Mouse (Mus musculus) midbrain, postnatal 0 days (tissue): Measurements from ENCODE around the gene Smad3. TPM values are rescaled to one million over a fixed set of nuclear protein-coding genes. Genes with fewer than 3 reads are reported as not detected.

Experiments used
- ATAC-seq: fragments of 200-750 bp; cut with Nextera tagmentation; 2 replicates; pipeline ENCODE4 v1.8.0; 2017; ENCODE audit warnings: moderate number of reproducible peaks, mild to moderate bottlenecking, moderate TSS enrichment, moderate library complexity; ENCODE audit not compliant: low FRiP score
- DNase-seq: peaks from one replicate; pipeline ENCODE4 v3.0.0-alpha.2; 2015; ENCODE audit warnings: low spot score
- H3K27ac ChIP-seq: fragments of 300-500 bp; sonication (generic); 2 replicates; pipeline ENCODE4 v1.5.1; 2014; ENCODE audit warnings: low read depth, mild to moderate bottlenecking, low read length, mixed read lengths
- H3K27me3 ChIP-seq: fragments of 300-500 bp; sonication (generic); 2 replicates; pipeline ENCODE4 v1.6.1; 2014; ENCODE audit warnings: low read length, control low read depth, mixed read lengths; ENCODE audit not compliant: insufficient read depth
- H3K36me3 ChIP-seq: fragments of 300-500 bp; sonication (generic); 2 replicates; pipeline ENCODE4 v1.6.1; 2014; ENCODE audit warnings: low read length, control low read depth, mixed read lengths; ENCODE audit not compliant: insufficient read depth
- H3K4me1 ChIP-seq: fragments of 300-500 bp; sonication (generic); 2 replicates; pipeline ENCODE4 v1.6.1; 2014; ENCODE audit warnings: mild to moderate bottlenecking, control low read depth, antibody characterized with exemption, low read length, mixed read lengths; ENCODE audit not compliant: insufficient read depth
- H3K4me2 ChIP-seq: fragments of 300-500 bp; sonication (generic); 2 replicates; pipeline ENCODE4 v1.6.1; 2014; ENCODE audit warnings: low read depth, mild to moderate bottlenecking, low read length, mixed read lengths; ENCODE audit not compliant: poor library complexity, severe bottlenecking
- H3K4me3 ChIP-seq: fragments of 300-500 bp; sonication (generic); 2 replicates; pipeline ENCODE4 v1.5.1; 2014; ENCODE audit warnings: low read depth, mild to moderate bottlenecking, low read length, moderate library complexity
- H3K9ac ChIP-seq: fragments of 300-500 bp; sonication (generic); replicated peaks from 2 replicates; pipeline ENCODE4 v1.6.1; 2014; ENCODE audit warnings: mild to moderate bottlenecking, low read length, moderate library complexity, mixed read lengths; ENCODE audit not compliant: poor library complexity, severe bottlenecking
- H3K9me3 ChIP-seq: fragments of 300-500 bp; sonication (generic); 2 replicates; pipeline ENCODE4 v1.6.1; 2016; ENCODE audit warnings: low read length, control low read depth
- CTCF ChIP-seq: IDR thresholded peaks from 2 replicates; pipeline ENCODE4 v1.5.1; 2016; ENCODE audit warnings: antibody characterized with exemption, mild to moderate bottlenecking
- WGBS: fragments of 180-500 bp; shearing (Covaris S2); extraction: QIAGEN DNeasy Blood & Tissue Kit; methylation state at CpG from one replicate; pipeline ENCODE4 v1.1.7; 2014; 5-methylcytosine and 5-hydroxymethylcytosine counted together
- polyA plus RNA-seq: library from polyadenylated mRNA; unstranded; fragments of >200 nt; fragmentation: Nextera tagmentation; extraction: Ambion mirVana; gene quantifications from 2 replicates; pipeline ENCODE4 v1.2.1, GENCODE M21; 2015
- total RNA-seq: library from RNA; depleted of rRNA; stranded (reverse); fragments of >200 nt; gene quantifications from 2 replicates; pipeline ENCODE4 v1.2.3, GENCODE M21; 2014

Smad3 gene
- total and polyA plus RNA-seq, 2 experiments from 2014 or later, result 4.0 to 20.6 TPM

DNA sequence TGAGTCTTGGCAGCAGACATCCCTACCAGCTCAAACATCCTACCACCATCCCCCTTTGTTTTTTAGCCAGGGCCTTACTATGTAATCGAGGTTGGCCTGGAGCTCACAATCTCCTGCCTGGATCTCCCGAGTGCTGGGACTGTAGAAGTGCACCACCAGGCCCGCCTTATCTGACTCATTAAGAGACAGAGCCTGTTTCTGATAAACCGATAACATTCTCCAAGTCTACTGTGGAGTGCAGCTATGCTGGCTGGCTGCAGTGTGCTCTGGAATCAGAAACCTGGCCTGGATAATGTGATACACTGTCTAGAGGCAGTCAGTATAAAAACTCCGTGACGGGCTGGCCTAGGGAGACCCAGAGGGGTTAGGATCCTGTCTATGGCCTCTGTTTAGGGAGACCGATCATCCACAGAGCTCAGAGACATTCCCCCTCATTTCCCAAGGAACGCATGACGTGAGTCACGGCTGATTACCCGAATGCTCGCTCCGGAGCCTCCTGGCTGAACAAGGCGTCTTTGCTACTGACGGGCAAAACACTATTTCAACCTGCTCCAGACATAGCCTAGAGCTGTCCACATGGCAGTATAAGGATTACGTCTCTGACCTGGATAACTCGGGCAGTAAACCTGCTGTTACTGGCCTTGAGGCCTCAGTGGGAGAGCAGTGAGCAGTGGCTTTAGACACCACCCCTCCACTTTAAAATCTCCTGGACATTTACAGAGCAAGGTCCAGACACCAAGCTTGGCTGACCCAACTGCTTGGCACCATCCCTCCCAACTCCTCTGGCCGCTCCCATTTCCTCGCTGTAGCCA lies 11.8 kb downstream of the Smad3 start:
- ATAC-seq (no peak), DNase-seq (no peak)
- Histone ChIP-seq H3K27ac (no peak overlapping the region), H3K4me2 (no peak overlapping the region), H3K36me3 (no peaks in the 10 kb centered on the region), H3K4me1 (0 out of 2 replicates have a peak, but pooled peaks cover 5% of the 10 kb centered on the region), H3K9me3 (no peaks in the 10 kb centered on the region), H3K27me3 (no peaks in the 10 kb centered on the region), H3K9ac (no peak overlapping the region), H3K4me3 (no peak overlapping the region)
- TF ChIP-seq CTCF, result no peak
- WGBS, result 51% methylated on average over 19 of the region's 19 CpGs

GRCm38 (mm10) chr9:63744595-63744994 lies 13.2 kb downstream of the Smad3 start:
- DNase-seq (no peak), ATAC-seq (no peak)
- no peak overlapping the region for H3K27ac ChIP-seq
- H3K9me3 ChIP-seq, result no peaks in the 10 kb centered on the region
- H3K9ac ChIP-seq, result no peak overlapping the region
- 0 out of 2 replicates have a peak, but pooled peaks cover 5% of the 10 kb centered on the region for H3K4me1 ChIP-seq
- no peak overlapping the region for H3K4me2 ChIP-seq
- no peaks in the 10 kb centered on the region for H3K36me3 ChIP-seq
- 98% methylated on average over 5 of the region's 5 CpGs for WGBS
- no peak for TF ChIP-seq CTCF
- H3K4me3 ChIP-seq, result no peak overlapping the region
- no peaks in the 10 kb centered on the region for H3K27me3 ChIP-seq

- no peak overlapping the region for H3K9ac ChIP-seq
- DNase-seq, result no peak
- H3K4me2 ChIP-seq, result no peak overlapping the region
- no peak overlapping the region for H3K4me3 ChIP-seq
- WGBS, result 93% methylated on average over 11 of the region's 11 CpGs
- H3K9me3 ChIP-seq, result no peaks in the 10 kb centered on the region
- 0 out of 2 replicates have a peak, but pooled peaks cover 5% of the 10 kb centered on the region for H3K4me1 ChIP-seq
- no peak for ATAC-seq
- H3K36me3 ChIP-seq, result no peaks in the 10 kb centered on the region
- no peaks in the 10 kb centered on the region for H3K27me3 ChIP-seq
- TF ChIP-seq CTCF, result no peak
- H3K27ac ChIP-seq, result no peak overlapping the region
Measured at GRCm38 (mm10) chr9:63743775-63744174, 14.0 kb downstream of the Smad3 start.

- Histone ChIP-seq H3K27ac (no peak overlapping the region), H3K9ac (no peak overlapping the region), H3K4me3 (no peak overlapping the region), H3K4me1 (0 out of 2 replicates have a peak, but pooled peaks cover 5% of the 10 kb centered on the region), H3K4me2 (no peak overlapping the region), H3K9me3 (no peaks in the 10 kb centered on the region), H3K27me3 (no peaks in the 10 kb centered on the region), H3K36me3 (no peaks in the 10 kb centered on the region)
- no peak for TF ChIP-seq CTCF
- ATAC-seq (no peak), DNase-seq (no peak)
- 45% methylated on average over 13 of the region's 13 CpGs for WGBS
Measured at GRCm38 (mm10) chr9:63742887-63743660, 14.7 kb downstream of the Smad3 start.

DNA sequence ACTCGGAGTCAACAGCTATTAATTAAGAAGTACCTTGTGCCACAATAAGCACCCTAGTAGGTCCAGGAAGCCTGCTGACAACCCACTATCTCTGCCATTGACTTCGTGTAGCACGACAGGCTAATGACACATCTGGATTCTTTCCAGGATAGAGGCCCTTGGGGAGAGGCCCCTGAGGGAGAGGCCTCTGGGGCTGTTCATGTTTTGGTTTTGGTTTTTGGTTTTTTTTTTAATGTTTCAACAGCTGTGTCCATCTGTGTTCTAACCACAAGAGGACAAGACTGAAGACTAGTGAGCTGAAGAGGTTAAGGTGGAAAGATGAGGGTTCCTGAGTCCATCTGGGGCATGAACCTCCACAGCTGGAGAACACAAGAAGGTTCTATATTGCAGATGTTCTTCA lies 15.5 kb downstream of the Smad3 start:
- TF ChIP-seq CTCF, result no peak
- H3K9ac ChIP-seq, result no peak overlapping the region
- H3K4me1 ChIP-seq, result 0 out of 2 replicates have a peak, but pooled peaks cover 5% of the 10 kb centered on the region
- no peak overlapping the region for H3K27ac ChIP-seq
- ATAC-seq (no peak), DNase-seq (no peak)
- H3K4me3 ChIP-seq, result no peak overlapping the region
- H3K36me3 ChIP-seq, result no peaks in the 10 kb centered on the region
- no peak overlapping the region for H3K4me2 ChIP-seq
- no peaks in the 10 kb centered on the region for H3K9me3 ChIP-seq
- no peaks in the 10 kb centered on the region for H3K27me3 ChIP-seq
- WGBS, result 64% methylated on average over 3 of the region's 3 CpGs

- H3K4me1 ChIP-seq, result 0 out of 2 replicates have a peak, but pooled peaks cover 5% of the 10 kb centered on the region
- H3K4me2 ChIP-seq, result no peak overlapping the region
- H3K9ac ChIP-seq, result no peak overlapping the region
- no peaks in the 10 kb centered on the region for H3K27me3 ChIP-seq
- ATAC-seq, result no peak
- no peaks in the 10 kb centered on the region for H3K36me3 ChIP-seq
- no peaks in the 10 kb centered on the region for H3K9me3 ChIP-seq
- no peak overlapping the region for H3K27ac ChIP-seq
- H3K4me3 ChIP-seq, result no peak overlapping the region
- no peak for TF ChIP-seq CTCF
- WGBS, result 75% methylated on average over 6 of the region's 6 CpGs
- DNase-seq, result no peak
Measured at GRCm38 (mm10) chr9:63741792-63742191, 16.0 kb downstream of the Smad3 start.
